Mouse (Mus musculus) testis, adult 2 months (tissue): ENCODE measurements around the gene Ostn. TPM values are rescaled to one million over a fixed set of nuclear protein-coding genes. Genes with fewer than 3 reads are reported as not detected.

Experiments used
- H3K27ac ChIP-seq: fragments of 200-500 bp; 2 replicates; pipeline ENCODE4 v1.5.1; 2012; ENCODE audit warnings: low read depth, low read length; ENCODE audit not compliant: control insufficient read depth, insufficient read depth
- H3K27me3 ChIP-seq: fragments of 200-500 bp; 2 replicates; pipeline ENCODE4 v1.6.1; 2012; ENCODE audit warnings: mild to moderate bottlenecking, low read length, moderate library complexity; ENCODE audit not compliant: control insufficient read depth, insufficient read depth
- H3K36me3 ChIP-seq: fragments of 200-500 bp; 2 replicates; pipeline ENCODE4 v1.6.1; 2012; ENCODE audit warnings: mild to moderate bottlenecking, low read length; ENCODE audit not compliant: control insufficient read depth, insufficient read depth
- H3K4me1 ChIP-seq: fragments of 200-500 bp; 2 replicates; pipeline ENCODE4 v1.6.1; 2012; ENCODE audit warnings: low read length; ENCODE audit not compliant: control insufficient read depth, insufficient read depth
- H3K4me3 ChIP-seq: fragments of 200-500 bp; 2 replicates; pipeline ENCODE4 v1.5.1; 2012; ENCODE audit warnings: low read depth, mild to moderate bottlenecking, low read length, moderate library complexity, mixed read lengths; ENCODE audit not compliant: control insufficient read depth
- CTCF ChIP-seq: fragments of 200-500 bp; IDR thresholded peaks from 2 replicates; pipeline ENCODE4 v1.5.1; 2012; ENCODE audit warnings: low read depth, mild to moderate bottlenecking, inconsistent platforms, low read length, moderate library complexity; ENCODE audit not compliant: control insufficient read depth, insufficient read depth, insufficient replicate concordance
- POLR2A ChIP-seq: fragments of 200-500 bp; IDR thresholded peaks from 2 replicates; pipeline ENCODE4 v1.6.1; 2012; ENCODE audit warnings: low read depth, mild to moderate bottlenecking, inconsistent platforms, low read length, moderate library complexity; ENCODE audit not compliant: control insufficient read depth
- polyA plus RNA-seq: library from polyadenylated mRNA; depleted of rRNA; stranded (reverse); fragments of >200 nt; gene quantifications from 2 replicates; pipeline ENCODE4 v1.2.3, GENCODE M21; 2012

Ostn gene
- polyA plus RNA-seq, 1 experiment: not detected

DNA sequence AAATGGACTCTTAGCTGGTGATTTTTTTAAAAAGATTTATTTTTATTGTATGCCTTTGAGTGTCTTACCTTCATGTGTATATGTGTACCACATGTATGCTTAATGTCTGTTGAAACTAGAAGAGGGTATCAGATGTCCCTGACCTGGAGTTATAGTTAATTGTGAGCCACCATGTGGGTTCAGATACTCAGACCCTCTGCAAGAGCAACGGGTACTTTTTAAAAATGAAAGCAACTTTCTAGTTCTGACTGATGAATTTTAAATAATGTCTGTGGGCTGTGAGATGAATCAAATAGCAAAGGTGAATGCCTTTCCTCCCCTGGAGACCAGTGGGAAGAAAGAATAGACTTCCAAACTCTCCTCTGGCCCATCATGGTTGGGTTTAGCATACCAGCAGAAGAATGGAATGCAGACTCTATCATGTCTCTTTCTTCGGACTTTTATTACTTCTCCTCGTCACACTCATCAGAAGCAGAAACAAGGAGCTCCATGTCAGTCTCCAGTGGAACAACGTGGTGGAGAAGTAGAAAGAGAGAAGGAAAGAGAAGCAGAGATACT lies 79.6 kb downstream of the Ostn start:
- TF ChIP-seq POLR2A (no peak), CTCF (no peak)
- H3K36me3 ChIP-seq: no peaks in the 10 kb centered on the region

DNA sequence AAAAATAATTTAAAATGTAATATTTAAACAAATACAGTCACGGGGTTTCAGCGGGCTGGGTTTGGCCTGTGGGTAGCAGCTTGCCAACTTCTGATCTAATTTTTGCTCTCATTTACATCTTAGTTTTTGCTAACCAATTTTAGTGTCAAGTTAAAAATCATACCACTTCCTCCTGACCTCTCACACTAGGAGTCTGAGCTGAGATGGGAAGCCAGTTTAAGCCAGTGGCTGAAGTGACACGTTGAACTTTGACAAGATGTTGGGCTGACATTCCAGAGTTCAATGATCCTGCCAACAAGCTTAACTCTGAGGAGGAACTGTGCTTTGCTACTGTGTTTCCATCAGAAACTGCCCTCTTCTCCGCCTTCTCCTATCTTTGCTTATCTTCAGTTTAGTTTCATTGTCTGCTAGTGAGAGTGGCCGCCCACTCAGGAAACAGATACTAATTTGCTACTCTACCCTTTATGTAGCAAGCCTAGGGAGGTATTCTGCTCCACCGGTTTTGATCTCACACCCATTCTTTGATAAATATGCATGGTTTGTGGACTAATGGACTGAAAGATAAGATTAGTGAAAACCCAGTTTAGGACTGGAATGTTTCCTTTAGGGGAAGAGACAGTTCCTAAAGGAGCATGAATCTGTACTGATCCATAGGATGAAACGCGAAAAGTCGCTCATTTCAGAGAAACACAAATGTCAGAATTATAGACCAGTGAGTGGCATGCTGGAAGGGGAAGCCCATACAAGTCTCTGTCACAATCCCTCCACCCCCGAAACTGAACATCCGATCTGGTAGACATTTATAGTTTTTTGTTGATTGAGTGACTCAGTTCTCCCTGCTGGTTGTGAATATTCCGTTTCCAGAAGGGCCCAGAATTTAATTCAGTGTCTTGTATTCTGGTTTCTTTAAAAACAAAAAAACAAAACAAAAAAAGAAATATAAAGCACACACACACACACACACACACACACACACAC lies 80.6 kb downstream of the Ostn start:
- Histone ChIP-seq H3K4me3 (peak overlapping the region; percentile 39; the same call in 1 of the 2 replicates), H3K4me1 (peaks cover 5% of the 10 kb centered on the region), H3K27ac (no peak overlapping the region), H3K36me3 (no peaks in the 10 kb centered on the region), H3K27me3 (no peaks in the 10 kb centered on the region)
- TF ChIP-seq POLR2A: no peak
- TF ChIP-seq CTCF: no peak

More for the DNA sequence above, 79.6 kb downstream of the Ostn start:
- Histone ChIP-seq H3K27me3 (no peaks in the 10 kb centered on the region), H3K4me3 (no peak overlapping the region), H3K4me1 (peaks cover 5% of the 10 kb centered on the region), H3K27ac (no peak overlapping the region)

DNA sequence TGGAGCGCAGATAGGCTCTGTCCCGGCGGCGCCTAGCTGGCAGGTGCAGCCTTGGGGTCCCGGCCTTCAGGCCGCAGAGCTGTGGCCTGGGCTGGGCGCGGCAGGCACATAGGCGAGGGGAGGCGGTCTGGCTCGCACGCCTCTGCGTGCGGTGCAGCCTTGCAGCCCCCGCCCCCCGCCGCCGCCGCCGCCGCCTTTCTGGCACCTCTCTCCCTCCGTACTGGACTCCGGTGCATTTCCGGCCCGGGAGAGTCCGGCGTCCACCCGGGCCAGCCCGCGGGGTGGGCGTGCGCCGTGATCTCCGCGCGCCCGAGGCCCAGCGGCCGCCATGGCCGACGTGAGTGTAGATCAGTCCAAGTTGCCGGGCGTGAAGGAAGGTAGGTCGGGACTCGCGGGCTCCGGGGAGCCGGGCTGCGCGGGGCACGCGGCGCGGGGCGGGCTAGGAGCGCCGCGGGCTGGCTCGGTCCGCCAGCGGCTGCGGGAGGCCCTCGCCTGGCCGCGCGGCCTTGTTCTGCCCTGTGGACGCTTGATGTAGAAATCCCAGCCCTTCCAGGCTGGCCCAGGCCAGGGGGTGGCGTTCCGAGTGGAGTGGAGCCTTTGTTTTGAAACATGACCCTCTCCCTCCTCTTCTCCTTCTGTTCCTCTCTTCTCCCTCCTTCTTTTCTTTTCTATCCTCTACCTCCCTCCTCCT lies 81.6 kb downstream of the Ostn start, which contains the start of gene Ccdc50:
Gene Ccdc50 (plus strand): TSS at position 109 of the 691 bp plus-strand sequence.
- Histone ChIP-seq H3K4me1 (peaks cover 5% of the 10 kb centered on the region), H3K36me3 (no peaks in the 10 kb centered on the region), H3K27me3 (no peaks in the 10 kb centered on the region), H3K4me3 (peak within 1 kb of the TSS; percentile 97), H3K27ac (peak within 1 kb of the TSS; percentile 93)
- TF ChIP-seq POLR2A (peak; percentile 51), CTCF (no peak)

DNA sequence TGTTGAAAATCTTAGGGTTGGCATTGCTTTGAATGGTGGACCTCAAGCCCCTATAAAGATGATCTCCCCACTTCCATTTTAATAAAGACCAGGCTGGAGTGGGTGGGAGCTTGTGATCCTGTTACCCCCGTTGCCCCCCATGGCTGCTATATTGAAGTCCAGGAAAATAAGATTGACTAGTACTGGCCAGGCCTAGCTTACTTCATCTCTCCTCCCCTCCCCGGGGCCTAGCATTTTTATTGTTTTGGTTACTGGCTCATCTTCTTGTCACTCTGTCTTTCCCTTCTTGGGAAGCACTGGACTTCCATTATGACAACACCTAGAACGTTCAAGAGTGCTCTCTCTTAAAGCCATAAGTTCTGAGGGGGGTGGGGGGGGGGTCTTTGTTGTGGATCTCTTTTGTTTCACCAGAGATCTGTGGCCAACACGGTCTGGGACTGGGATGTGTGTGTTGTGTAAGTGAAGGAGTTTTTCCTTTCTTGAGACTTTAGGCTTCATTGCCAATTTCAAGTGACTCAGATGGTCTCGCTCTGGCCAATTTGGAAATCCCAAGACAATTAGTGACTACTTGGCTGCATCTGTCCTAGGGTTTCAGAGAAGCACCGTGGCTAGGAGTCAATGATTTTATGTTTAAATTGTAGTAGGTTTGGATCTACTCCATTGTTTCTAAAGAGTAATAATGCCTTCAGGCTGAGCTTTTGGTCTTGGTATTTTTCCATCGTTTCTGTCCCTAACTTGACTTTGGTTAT lies 82.4 kb downstream of the Ostn start:
- TF ChIP-seq POLR2A (no peak; the same call in 1 of the 2 replicates), CTCF (no peak)
- no peaks in the 10 kb centered on the region for H3K36me3 ChIP-seq
- H3K27ac ChIP-seq: peak overlapping the region; percentile 93
- peaks cover 5% of the 10 kb centered on the region for H3K4me1 ChIP-seq
- no peaks in the 10 kb centered on the region for H3K27me3 ChIP-seq
- H3K4me3 ChIP-seq: peak overlapping the region; percentile 97

DNA sequence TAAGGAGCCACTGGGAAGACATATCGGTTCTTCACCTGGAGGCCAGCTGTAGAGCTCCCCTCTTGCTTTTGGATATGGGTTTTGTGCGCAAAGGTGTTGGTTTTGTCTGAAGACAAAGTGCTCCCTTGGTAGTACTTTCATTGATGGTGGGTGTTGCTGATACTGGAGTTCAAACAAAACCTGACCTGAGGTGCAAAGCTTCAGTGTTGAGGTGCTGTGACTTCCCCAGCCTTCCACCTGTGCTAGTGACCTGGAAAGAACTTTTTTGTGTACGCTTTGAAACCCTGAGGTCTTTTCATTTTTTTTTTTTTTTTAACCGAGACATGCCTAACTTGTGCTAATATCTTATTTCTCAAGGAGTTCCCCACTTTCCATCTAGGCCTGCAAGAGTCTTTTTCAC lies 83.0 kb downstream of the Ostn start:
- H3K4me1 ChIP-seq: peaks cover 5% of the 10 kb centered on the region
- H3K27ac ChIP-seq: peak overlapping the region; percentile 61; the same call in 1 of the 2 replicates
- no peaks in the 10 kb centered on the region for H3K27me3 ChIP-seq
- TF ChIP-seq POLR2A (no peak), CTCF (no peak)
- no peaks in the 10 kb centered on the region for H3K36me3 ChIP-seq
- H3K4me3 ChIP-seq: peak overlapping the region; percentile 97

DNA sequence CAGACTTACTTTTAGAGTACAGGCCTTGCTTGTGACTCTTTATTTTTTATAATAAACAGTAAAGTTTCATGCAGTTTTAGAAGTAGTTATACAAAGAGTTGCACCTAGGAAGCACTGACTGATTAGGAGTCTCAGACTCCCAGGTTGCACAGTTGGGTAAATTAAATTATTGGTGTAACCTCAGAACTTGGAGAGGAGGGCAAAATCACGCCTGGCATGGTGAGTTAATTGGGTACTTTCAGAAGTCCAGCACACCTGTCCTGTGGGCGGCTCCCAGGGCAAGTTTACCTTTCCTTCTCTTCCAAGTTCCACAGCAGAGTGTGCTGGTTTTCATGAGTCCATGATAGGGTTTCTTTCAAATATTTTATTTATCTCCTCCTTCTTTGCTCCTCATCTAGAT lies 84.6 kb downstream of the Ostn start:
- no peaks in the 10 kb centered on the region for H3K36me3 ChIP-seq
- TF ChIP-seq CTCF: no peak
- TF ChIP-seq POLR2A: no peak
- peak overlapping the region; percentile 29 for H3K4me3 ChIP-seq
- no peak overlapping the region for H3K27ac ChIP-seq
- H3K27me3 ChIP-seq: no peaks in the 10 kb centered on the region
- peaks cover 5% of the 10 kb centered on the region for H3K4me1 ChIP-seq

DNA sequence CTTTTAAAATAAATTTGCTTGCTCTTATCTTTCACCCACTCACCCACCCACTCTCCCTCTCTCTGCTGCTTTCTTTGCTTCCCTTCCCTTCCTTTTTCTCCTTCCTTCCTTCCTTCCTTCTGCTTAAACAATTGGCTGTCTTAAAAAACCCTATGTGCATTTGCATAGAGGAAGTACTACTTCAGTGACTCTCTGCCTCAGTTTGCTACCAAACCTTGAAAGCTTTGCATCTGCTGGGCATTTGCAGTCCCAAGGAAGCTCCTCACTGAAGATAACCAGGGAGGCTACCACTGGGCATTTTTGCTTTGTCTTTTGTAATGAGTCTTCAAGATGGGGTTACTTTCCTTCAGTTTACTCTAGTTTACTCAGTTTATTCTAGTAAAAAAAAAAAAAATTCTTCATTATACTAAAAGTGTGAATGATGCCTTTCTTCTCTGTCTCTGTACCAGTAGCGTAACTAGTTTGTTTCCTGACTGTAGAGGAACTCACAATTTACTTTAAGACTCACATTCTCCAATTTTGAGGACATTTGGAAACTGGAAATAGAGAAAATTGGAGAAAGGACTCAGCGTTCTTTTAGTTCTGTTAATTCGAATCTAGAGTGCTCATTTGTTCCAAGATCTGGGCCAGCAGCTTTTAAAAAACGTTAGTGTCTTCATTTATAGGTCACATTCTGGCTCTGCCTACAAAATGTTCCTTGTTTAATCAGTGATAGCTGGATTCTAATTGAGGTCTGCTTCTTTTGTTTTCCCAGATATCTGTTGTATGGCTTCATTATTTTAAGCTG lies 88.2 kb downstream of the Ostn start:
- no peak for TF ChIP-seq CTCF
- no peak for TF ChIP-seq POLR2A
- Histone ChIP-seq H3K36me3 (no peaks in the 10 kb centered on the region), H3K4me1 (no peaks in the 10 kb centered on the region), H3K4me3 (no peak overlapping the region), H3K27me3 (no peaks in the 10 kb centered on the region), H3K27ac (no peak overlapping the region)
